Mouse (Mus musculus) C2C12 (cell line): ENCODE data around the gene Lgmn. TPM values are rescaled to one million over a fixed set of nuclear protein-coding genes. Genes with fewer than 3 reads are reported as not detected.
A peak's percentile ranks its signal among the peaks of the same experiment; 100 is the strongest.

Source experiments
- H3K27me3 ChIP-seq: one replicate; pipeline ENCODE4 v1.6.1; 2011; ENCODE audit not compliant: control insufficient read depth, insufficient read depth, insufficient read length
- H3K36me3 ChIP-seq: one replicate; pipeline ENCODE4 v1.6.1; 2011; ENCODE audit not compliant: control insufficient read depth, insufficient read depth
- H3K4me3 ChIP-seq: one replicate; pipeline ENCODE4 v1.5.1; 2011; ENCODE audit warnings: mild to moderate bottlenecking, control low read depth; ENCODE audit not compliant: poor library complexity, insufficient read depth, severe bottlenecking
- H3K79me2 ChIP-seq: one replicate; pipeline ENCODE4 v1.6.1; 2011; ENCODE audit not compliant: control insufficient read depth, insufficient read depth
- H3K79me3 ChIP-seq: one replicate; pipeline ENCODE4 v1.6.1; 2011; ENCODE audit warnings: low read depth, control low read depth
- H3ac ChIP-seq: one replicate; pipeline ENCODE3; 2011; ENCODE audit warnings: low read depth; ENCODE audit not compliant: control insufficient read depth, insufficient read length
- CEBPB ChIP-seq: IDR thresholded peaks from one replicate; pipeline ENCODE4 v1.6.1; 2011; ENCODE audit warnings: low read depth, mild to moderate bottlenecking, control low read depth, moderate library complexity
- CTCF ChIP-seq: IDR thresholded peaks from one replicate; pipeline ENCODE4 v1.5.1; 2011; ENCODE audit not compliant: control insufficient read depth, insufficient read depth, insufficient read length
- FOSL1 ChIP-seq: IDR thresholded peaks from one replicate; pipeline ENCODE4 v1.8.0; 2011; ENCODE audit warnings: mild to moderate bottlenecking, low read length; ENCODE audit not compliant: poor library complexity, insufficient read depth, severe bottlenecking
- MAX ChIP-seq: IDR thresholded peaks from one replicate; pipeline ENCODE4 v1.6.1; 2011; ENCODE audit warnings: mild to moderate bottlenecking, control low read depth
- MYOD1 ChIP-seq: IDR thresholded peaks from one replicate; pipeline ENCODE4 v1.6.1; 2011; ENCODE audit warnings: low read depth; ENCODE audit not compliant: control insufficient read depth, insufficient read length
- MYOG ChIP-seq: IDR thresholded peaks from one replicate; pipeline ENCODE4 v1.6.1; 2011; ENCODE audit not compliant: control insufficient read depth, insufficient read length; ENCODE audit errors: extremely low read depth
- USF1 ChIP-seq: IDR thresholded peaks from one replicate; pipeline ENCODE4 v1.6.1; 2011; ENCODE audit warnings: low read depth, mild to moderate bottlenecking, control low read depth, moderate library complexity
- polyA plus RNA-seq: library from polyadenylated mRNA; unstranded; fragments of >200 nt; fragmentation: generic; extraction: Trizol; gene quantifications from one replicate; pipeline ENCODE4 v1.2.1, GENCODE M21; 2012; ENCODE audit warnings: missing spikeins

The Lgmn gene
- polyA plus RNA-seq, 1 experiment, result 56.9 TPM

DNA sequence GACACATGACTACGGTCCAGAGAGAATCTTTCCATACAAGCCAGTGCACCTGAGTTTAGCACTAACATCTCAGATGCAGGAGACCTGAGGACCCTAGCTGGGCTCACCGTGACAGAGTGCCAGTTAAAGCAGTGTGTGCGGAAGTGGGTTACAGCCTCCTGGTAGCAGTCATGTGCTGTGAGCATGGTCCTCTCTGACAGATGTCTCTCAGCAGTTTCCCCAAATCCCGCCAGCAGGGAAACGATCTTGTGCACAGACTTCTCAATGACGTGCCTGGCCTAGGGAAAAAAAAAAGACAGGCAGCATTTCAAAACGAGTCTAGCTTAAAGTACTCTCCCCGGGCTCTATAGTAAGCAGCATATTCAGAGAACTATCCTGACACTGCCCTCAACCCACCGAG lies 44.1 kb downstream of the Lgmn start:
- Histone ChIP-seq H3K79me3 (no peaks in the 10 kb centered on the region), H3K79me2 (no peaks in the 10 kb centered on the region), H3K36me3 (peaks cover 23% of the 10 kb centered on the region), H3ac (no peak overlapping the region), H3K27me3 (no peaks in the 10 kb centered on the region), H3K4me3 (no peak overlapping the region)
- no peak for TF ChIP-seq CTCF
- no peak for TF ChIP-seq MYOG

DNA sequence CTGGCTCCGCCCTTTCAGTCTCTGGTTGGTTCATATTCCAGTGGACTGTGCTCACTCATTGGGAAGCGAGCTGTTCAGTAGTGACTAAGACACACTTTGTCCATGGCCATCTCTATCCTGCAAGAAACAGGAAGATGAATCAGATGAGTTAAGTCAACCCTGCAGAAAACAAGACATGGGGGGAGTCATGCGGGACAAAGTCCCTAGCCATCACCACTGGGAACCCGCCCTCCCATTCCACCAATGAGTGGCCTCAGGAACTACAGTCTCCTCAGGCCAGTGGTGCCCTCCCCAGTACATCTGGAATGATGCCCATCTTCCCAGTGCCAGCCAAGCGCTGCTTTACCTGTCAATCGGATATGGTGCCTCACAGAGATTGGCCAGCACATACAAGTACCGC lies 45.1 kb downstream of the Lgmn start:
- Histone ChIP-seq H3K36me3 (peaks cover 27% of the 10 kb centered on the region), H3K27me3 (no peaks in the 10 kb centered on the region), H3K4me3 (no peak overlapping the region), H3K79me2 (no peaks in the 10 kb centered on the region), H3K79me3 (no peaks in the 10 kb centered on the region), H3ac (no peak overlapping the region)
- no peak for TF ChIP-seq MYOG
- no peak for TF ChIP-seq MAX
- TF ChIP-seq CTCF, result no peak
- TF ChIP-seq MYOD1, result no peak
- no peak for TF ChIP-seq USF1

DNA sequence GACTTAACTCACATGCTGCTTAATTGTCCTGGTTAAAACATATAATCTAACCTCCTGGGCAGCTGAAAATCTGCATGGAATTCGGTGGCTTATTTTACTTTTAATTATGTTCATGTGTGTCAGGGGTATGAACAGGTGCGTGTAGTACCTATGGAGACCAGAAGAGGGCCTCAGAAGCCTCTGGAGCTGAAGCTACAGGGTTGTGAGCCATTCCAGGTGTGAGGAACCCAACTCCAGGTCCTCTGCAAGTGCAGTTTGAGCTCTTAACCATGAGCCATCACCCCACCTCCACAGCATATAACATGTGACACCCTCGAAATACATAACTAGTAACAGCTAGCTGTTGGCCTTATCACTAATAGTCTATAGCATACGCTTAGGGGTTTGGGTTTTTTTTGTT lies 47.6 kb downstream of the Lgmn start:
- Histone ChIP-seq H3K79me3 (no peaks in the 10 kb centered on the region), H3ac (no peak overlapping the region), H3K79me2 (no peaks in the 10 kb centered on the region), H3K27me3 (no peaks in the 10 kb centered on the region), H3K36me3 (peaks cover 22% of the 10 kb centered on the region), H3K4me3 (no peak overlapping the region)
- peak; percentile 12 for TF ChIP-seq MYOD1
- TF ChIP-seq MAX, result no peak
- TF ChIP-seq USF1, result no peak

DNA sequence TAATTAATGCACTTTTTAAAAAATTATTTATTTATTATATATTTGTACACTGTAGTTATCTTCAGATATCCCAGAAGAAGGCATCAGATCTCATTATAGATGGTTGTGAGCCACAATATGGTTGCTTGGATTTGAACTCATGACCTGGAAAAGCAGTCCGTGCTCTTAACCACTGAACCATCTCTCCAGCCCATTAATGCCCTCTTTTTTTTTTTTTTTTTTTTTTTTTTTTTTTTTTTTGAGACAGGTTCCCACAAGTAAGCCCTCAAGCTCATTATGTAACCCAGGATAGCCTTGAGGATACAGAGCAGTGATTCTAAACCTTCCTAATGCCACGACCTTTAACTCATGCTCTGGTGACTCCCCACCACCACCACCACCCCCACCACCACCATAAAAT lies 48.5 kb downstream of the Lgmn start:
- Histone ChIP-seq H3K36me3 (peaks cover 22% of the 10 kb centered on the region), H3K79me3 (no peaks in the 10 kb centered on the region), H3K27me3 (no peaks in the 10 kb centered on the region), H3K79me2 (no peaks in the 10 kb centered on the region), H3ac (no peak overlapping the region), H3K4me3 (no peak overlapping the region)
- TF ChIP-seq USF1 (no peak), MYOD1 (no peak), CEBPB (no peak)

DNA sequence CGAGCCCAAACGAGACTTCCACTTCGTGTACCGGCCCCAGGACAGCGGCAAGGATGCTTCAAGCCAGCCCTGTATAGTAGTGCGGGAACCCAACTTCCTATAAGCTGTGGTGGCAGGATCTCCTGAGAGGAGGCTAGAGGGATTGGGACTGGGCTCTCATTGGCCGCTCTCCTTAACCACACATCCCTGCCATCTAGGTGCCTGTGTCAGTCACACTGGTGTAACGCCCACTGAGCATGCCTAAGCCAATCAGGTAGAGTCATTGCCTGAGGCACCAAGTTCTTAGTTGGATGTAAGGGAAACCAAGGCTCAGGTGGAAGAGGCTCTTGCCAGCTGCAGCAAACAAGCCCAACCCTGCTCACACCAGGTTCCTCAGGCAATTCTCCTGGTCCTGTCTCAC lies 49.6 kb downstream of the Lgmn start:
- no peak overlapping the region for H3ac ChIP-seq
- TF ChIP-seq FOSL1 (no peak), CEBPB (no peak), MYOG (no peak), MAX (no peak), USF1 (no peak), MYOD1 (no peak), CTCF (no peak)
- no peaks in the 10 kb centered on the region for H3K79me3 ChIP-seq
- no peak overlapping the region for H3K4me3 ChIP-seq
- no peaks in the 10 kb centered on the region for H3K27me3 ChIP-seq
- H3K36me3 ChIP-seq, result peaks cover 16% of the 10 kb centered on the region
- H3K79me2 ChIP-seq, result no peaks in the 10 kb centered on the region

DNA sequence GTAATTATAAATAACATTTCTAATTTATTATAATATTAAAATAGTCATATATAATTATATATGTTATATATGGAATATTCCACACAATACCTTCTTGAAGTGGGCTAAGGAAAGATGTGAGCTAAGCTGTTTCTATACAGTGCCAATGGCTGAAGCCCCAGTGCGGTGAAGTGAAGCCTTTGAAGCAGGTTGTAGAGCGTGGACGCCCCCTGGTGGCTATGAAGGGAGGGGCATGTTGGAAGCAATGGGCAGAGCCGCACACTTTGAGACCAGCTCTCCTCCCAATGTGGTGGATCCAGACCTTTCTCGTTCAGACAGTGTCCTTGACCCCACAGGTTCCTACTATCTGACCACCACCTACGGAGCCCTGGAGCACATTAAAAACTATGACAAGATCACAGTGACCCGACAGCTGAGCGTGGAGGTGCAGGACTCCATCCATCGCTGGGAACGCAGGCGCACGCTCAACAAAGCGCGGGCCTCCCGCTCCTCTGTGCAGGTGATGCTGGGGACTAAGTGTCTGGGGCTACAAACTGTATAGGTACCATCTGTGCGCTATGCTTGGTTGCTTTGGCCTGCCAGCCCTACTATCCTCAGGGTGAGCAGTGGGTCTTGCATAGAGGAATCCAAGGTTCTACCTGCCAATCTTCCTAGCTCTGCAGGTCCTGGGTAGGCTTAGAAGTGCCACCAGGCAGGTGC lies 52.2 kb downstream of the Lgmn start:
- Histone ChIP-seq H3K79me2 (no peaks in the 10 kb centered on the region), H3K27me3 (no peaks in the 10 kb centered on the region), H3K36me3 (peaks cover 13% of the 10 kb centered on the region), H3K4me3 (no peak overlapping the region), H3K79me3 (no peaks in the 10 kb centered on the region), H3ac (no peak overlapping the region)
- TF ChIP-seq MYOD1, result no peak
- TF ChIP-seq CTCF, result peak; percentile 68

DNA sequence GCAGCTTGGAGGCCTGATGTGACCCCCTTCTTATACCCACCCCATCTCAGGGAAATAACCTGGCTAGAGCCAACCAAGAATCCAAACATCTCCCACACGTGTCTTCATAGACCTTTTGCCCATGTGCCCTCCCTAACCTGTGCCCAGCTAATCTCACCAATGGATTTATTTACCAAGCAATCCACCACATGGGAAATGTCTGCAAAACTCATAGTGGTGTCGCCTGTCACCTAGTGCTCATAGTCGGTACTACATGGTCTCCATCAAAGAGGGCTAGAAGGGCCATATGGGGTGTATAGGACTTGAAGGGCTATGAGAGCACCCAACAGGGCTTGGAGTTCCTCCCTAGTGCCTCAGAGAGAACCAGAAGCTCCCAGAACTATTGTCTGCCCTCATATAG lies 54.8 kb downstream of the Lgmn start:
- Histone ChIP-seq H3K79me3 (no peaks in the 10 kb centered on the region), H3ac (no peak overlapping the region), H3K27me3 (no peaks in the 10 kb centered on the region), H3K79me2 (no peaks in the 10 kb centered on the region), H3K36me3 (peaks cover 5% of the 10 kb centered on the region), H3K4me3 (no peak overlapping the region)
- TF ChIP-seq MYOG (no peak), FOSL1 (no peak), CEBPB (no peak), CTCF (no peak), USF1 (no peak), MYOD1 (no peak), MAX (no peak)
